Mouse (Mus musculus): ENCODE results near the gene Fbxo46.
A peak's percentile ranks its signal among the peaks of the same experiment; 100 is the strongest.

The Fbxo46 gene

DNA sequence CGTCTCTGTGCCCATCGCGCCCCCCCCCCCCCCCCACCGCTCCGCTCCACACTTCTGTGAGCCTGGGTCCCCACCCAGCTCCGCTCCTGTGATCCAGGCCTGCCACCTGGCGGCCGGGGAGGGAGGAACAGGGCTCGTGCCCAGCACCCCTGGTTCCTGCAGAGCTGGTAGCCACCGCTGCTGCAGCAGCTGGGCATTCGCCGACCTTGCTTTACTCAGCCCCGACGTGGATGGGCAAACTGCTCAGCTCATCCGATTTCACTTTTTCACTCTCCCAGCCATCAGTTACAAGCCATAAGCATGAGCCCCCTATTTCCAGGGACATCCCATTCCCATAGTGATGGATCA is 26.5 kb upstream of the Fbxo46 start:
- DNase-seq (ENCODE audit: low spot score in 2 of 2) = peak; percentile 63 to 85

DNA sequence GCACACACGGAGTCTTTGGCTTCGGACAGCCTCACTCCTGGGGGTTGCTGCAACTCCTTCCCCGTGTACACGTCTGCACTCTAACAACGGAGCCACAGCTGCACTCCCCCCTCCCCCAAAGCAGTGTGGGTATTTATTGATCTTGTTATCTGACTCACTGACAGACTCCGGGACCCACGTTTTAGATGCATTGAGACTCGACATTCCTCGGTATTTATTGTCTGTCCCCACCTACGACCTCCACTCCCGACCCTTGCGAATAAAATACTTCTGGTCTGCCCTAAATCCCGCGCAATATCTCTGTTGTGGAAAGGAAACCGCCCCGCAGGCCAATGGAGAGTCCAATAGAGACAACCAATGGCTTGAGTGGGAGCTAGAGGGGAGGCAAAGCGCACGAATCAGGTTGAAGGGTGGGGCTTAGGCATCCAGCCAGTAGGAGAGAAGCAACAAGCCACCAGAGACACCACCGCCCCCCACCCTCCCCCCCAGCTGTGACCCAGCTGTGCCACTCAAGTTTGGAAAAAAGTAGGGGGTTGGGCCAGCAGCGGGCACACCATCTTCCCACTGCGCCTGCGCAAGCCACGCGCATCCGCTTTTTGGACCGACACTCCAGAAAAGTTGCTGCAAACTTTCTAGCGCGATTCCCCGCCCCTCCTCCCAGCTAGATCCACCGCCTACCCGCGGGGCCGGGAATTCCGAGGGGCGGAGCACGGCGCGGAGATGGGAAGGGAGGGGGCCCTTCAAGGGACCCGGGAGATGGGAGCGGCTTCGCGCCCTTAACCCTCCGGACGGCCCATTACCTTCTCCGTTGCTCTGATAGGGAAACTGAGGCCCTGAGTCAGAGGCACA is 25.9 kb upstream of the Fbxo46 start:
- peak; percentile 74 to 83 for DNase-seq (ENCODE audit: low spot score in 2 of 2)

DNA sequence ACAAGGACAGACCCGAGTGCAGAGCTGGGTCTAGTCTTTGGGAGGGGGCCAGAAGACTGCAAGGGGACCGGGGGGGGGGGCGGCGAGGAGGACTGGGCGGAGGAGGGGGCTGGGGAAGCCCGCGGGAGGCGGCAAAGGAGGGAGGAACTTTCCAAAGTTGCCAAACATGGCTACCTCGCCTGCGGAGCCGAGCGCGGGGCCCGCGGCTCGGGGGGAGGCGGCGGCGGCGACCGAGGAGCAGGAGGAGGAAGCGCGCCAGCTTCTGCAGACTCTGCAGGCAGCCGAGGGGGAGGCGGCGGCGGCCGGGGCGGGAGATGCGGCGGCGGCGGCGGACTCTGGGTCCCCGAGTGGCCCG is 25.2 kb upstream of the Fbxo46 start, which contains the start of gene Six5:
Six5 (plus strand) TSS at position 124 of the 355 bp plus-strand sequence.
- DNase-seq (ENCODE audit: low spot score in 2 of 2) = peak in 1 of 2 experiments; percentile 44

DNA sequence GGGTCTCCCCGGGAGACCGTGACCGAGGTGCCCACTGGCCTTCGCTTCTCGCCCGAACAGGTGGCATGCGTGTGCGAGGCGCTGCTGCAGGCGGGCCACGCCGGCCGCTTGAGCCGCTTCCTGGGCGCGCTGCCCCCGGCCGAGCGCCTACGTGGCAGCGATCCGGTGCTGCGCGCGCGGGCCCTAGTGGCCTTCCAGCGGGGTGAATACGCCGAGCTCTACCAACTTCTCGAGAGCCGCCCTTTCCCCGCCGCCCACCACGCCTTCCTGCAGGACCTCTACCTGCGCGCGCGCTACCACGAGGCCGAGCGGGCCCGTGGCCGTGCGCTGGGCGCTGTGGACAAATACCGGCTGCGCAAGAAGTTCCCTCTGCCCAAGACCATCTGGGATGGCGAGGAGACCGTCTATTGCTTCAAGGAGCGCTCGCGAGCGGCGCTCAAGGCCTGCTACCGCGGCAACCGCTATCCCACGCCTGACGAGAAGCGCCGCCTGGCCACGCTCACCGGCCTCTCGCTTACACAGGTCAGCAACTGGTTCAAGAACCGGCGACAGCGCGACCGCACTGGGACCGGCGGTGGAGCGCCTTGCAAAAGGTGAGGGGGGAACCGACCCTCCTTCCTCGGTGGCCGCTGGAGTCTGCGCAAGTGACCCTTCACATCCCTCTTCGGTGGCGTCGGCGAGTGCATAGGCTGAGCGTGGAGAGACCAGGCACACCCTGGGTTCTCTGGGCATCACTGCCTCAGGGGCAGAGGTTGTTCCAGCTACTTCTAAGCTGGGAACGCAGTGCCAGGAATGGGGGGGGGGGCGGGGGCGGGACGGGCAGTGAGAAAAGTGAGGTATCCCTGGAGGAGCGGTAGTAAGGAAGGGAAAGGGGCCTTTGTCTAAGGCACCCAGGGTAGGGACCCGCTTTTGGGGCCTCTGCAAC is 24.6 kb upstream of the Fbxo46 start:
- peak in 1 of 2 experiments; percentile 47 for DNase-seq (ENCODE audit: low spot score in 2 of 2)

DNA sequence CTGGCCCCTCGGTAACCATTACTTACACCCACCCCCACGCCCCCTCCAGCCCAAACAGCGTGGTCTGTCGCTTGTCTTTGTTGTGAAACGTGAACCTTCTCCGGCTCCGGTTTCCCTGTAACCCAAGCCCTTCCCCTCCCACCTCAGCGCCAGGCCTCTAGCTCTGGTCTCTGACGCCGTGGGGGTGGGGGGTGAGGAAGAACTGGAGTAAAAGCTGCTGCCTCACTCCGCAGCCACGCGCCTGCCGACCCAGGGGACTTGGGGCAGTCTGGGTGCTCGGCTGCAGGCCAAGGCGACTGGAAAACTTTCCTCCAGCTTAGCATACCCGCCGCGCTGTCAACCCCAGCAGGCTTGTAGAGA is 23.9 kb upstream of the Fbxo46 start:
- DNase-seq (ENCODE audit: low spot score in 2 of 2) = peak in 1 of 2 experiments; percentile 31

DNA sequence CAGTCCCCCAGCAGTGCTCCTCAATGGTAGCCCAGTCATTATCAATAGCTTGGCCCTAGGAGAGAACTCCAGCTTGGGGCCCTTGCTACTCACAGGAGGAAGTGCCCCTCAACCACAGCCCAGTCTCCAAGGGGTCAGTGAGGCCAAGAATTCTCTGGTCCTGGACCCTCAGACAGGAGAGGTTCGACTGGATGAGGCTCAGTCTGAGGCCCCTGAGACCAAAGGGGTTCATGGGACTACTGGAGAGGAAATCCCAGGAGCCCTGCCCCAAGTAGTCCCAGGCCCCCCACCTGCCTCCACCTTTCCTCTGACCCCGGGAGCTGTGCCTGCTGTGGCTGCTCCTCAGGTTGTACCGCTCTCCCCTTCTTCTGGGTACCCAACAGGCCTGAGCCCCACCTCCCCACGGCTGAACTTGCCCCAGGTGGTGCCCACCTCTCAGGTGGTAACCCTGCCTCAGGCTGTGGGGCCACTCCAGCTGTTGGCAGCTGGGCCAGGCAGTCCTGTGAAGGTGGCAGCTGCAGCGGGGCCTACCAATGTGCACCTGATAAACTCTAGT is 23.2 kb upstream of the Fbxo46 start:
- no peak for DNase-seq (ENCODE audit: low spot score in 2 of 2)

DNA sequence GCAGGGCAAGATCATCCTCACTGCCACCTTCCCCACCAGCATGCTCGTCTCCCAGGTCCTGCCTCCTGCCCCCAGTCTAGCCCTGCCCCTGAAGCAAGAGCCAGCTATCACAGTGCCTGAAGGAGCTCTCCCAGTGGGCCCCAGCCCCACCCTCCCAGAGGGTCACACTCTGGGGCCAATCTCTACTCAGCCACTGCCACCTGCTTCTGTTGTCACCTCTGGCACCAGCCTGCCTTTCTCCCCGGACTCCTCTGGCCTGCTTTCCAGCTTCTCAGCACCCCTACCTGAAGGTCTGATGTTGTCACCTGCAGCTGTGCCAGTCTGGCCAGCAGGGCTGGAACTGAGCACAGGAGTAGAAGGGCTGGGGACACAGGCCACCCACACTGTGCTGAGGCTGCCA is 22.4 kb upstream of the Fbxo46 start:
- DNase-seq (ENCODE audit: low spot score in 2 of 2) = no peak

DNA sequence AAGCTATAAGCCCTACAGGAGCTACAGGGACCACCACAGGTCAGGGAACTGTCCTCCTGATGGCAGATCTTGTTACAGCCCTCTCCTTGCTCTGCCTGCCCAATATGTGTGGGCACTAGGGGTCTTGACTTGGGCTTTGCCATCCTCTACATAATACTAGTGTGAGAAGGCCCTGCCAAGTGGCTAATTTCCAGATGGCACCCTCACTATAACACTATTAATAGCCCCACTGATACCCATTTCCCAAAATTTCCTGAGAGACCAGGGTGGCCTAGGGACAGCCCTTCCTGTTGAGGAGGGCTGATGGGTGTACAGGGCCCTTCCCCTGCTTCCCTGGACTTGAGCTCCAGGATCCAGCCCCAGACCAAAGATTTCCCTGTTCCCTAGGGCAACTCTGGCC is 21.8 kb upstream of the Fbxo46 start:
- DNase-seq (ENCODE audit: low spot score in 2 of 2) = no peak

DNA sequence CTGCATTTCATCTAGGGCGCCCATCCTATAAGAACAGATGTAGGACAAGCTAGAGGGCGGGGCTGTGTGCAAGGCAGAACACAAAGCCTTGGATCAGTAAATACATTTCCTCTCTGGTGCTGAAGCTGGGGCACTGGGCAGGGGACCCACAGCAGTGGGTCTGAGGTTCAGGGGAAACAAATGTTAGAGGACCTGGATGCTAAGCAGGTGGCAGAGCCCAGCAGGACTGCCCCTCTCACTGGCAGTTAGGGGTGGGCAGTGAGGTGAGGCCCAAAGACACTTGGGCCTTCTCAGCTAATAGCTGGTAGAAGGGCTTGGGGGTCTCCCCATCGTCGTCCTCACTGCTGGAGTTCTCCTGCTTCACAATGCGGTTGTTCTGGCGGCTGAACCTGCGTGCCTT is 20.8 kb upstream of the Fbxo46 start:
- no peak for DNase-seq (ENCODE audit: low spot score in 2 of 2)

DNA sequence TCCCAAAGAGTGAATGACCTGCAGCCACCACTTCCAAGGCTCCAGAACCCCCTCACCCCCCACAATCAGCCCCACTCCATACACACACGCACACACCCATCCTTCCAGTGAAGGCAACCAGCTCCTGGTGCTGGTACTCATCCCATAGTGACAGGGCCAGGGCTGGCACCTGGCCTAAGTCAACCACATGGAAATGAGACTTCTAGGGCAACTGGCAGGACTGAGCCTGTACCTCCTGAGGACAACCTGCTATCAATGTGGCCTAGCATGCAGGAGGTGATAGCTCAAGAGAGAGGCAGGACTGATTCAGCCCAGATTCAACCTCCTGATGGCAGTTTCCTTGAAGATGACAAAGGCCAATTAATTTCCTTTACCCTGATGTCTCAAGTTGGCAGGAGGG is 19.4 kb upstream of the Fbxo46 start:
- DNase-seq (ENCODE audit: low spot score in 2 of 2) = no peak

DNA sequence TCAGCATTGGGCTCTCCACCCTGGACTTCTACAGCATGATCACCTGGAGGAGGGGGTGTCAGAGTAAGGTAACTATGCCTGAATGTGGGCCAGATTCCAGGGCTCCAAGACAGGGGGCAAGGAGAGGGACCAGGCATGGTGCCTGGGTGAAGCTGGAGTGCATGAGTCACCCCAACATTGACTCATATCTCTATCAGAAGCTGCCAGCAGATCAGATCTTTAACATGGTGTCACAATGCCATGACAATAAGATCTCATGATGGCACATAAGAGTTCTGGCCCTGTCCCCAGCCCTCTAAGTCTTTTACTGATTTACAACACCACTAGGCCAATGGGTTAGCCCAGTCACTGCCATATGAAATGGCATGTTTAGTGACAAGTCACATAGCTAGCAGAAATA is 15.9 kb upstream of the Fbxo46 start:
- DNase-seq (ENCODE audit: low spot score in 2 of 2) = no peak

DNA sequence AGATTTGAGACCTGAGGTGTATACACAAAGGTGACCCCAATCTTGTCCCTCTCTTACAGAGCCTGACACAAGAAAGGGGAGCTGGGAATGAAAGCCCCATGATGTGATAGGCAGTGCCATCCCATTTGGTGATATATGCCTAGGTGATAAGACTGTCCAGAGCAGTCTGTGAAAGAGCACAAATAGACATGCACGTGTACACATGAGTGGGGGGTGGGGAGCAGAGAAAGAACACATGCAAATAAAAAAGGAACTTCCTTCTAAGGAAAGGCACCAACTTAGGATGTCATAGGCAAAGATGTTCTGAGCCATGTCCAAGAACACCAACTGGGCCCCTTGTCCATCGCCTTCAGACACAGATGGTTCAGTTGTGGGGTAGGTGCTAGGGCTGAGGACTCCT is 15.2 kb upstream of the Fbxo46 start:
- no peak for DNase-seq (ENCODE audit: low spot score in 2 of 2)

DNA sequence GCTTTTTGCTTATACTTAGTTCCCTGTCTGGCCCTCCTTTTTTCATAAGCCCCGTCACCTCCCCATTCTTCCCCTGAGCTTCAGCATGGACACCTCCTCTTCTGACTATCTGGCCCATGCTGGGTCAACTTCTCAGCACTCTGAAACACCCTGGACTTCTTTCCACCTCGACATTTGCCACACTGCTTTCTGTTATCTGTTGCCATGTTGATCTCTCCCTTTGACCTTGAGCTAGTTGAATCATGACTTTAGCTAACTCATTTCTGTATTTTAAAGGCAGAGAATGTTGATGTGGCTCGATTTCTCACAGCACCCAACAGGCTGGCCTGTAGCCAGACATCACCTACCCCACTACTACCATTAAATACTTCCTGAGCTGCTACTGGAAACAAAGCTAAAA is 12.2 kb upstream of the Fbxo46 start:
- no peak for DNase-seq (ENCODE audit: low spot score in 2 of 2)

DNA sequence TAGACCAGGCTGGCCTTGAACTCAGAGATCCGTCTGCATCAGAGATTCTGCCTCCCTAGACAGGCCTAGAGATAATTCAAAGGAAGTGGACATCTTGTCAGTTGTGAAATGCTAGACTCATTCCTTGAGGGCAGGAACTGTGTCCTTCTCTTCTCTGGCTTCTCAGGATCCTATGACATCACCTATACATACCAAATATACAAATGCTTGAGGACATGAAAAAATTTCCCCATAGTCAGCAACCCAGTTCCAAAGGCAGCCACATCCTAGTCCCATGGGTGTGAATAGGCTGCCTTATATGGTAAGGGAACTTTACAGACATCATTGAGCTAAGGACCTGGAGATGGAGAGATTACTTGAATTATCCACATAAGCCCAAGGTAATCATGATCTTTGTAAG is 10.1 kb upstream of the Fbxo46 start:
- no peak for DNase-seq (ENCODE audit: low spot score in 2 of 2)

DNA sequence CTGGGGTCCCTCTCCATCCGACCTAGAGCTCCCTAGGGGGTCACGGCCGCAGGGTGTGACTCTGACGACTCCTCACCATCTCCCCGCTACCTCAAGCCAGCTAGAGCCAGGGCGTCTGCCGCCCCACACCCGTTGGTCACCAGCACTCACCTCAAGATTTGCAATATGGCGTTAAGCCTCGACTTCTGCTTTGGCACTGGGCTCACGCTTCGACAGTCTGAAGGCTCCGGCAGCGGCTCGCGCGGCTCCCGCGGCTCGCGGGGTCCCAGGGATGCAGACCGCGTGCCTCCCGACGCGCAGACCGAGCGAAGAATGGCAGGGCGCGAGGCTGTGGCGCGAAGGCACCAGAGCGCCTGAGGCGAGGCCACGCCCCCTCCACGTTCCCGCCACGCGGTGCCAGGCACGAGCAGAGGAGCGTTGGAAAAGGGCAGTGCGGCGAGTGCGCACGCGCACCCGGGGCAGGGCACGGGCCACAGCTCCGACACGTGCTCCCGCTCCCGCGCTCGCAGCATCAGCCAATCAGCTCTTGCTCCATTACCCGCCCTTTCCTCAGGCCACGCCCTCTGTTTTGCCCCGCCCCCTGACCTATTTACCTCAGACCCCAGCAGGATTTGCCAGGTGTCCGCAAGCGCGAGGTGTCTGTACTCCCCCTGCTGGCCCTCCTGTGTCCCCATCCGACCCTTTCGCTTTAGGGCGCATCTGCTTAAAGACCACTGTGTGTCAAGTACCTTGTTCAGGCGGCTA is 1.5 kb upstream of the Fbxo46 start, which contains the start of gene Gm4969:
Gm4969 (minus strand) TSS at position 341 of the 744 bp plus-strand sequence.
- peak; percentile 57 to 73 for DNase-seq (ENCODE audit: low spot score in 2 of 2)

DNA sequence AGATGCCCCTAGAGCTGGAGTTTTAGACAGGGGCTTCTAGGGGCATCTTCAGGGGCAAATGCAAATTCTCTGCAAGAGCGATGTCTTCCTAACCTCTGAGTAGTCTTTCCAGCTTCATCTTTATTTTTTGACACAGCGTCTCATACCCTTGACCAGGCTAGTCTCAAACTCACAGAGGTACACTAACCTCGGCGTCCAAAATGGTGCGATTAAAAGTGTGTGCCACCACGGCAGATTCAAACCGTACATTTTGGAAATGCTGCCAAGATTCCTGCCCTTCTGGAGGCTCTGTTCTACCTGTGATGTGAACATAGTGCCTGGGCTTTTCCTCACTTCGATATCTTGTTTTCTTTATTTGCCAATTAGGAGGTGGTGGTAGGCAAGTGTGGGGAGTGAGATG is 576 bp upstream of the Fbxo46 start:
- no peak for DNase-seq (ENCODE audit: low spot score in 2 of 2)

DNA sequence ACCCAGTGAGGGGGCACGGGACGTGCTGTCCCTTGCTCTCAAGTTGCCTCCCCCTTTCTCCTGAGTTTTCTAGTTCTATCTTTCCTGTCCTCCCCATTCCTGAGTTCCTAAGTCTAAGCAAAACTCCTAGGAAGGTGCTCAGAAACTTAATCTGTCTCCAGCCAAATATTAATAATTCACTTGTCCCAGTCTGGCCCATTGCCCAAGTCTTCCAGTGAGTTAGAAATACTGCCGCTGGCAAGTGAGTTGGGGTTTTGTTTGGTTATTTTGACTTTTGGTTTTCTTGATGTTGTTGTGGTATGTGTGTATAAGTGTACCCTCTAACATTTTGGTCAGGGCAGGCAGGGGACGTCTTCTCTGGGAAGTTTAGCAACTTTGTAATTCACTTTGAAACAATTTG is 2.0 kb downstream of the Fbxo46 start:
- DNase-seq (ENCODE audit: low spot score in 2 of 2) = no peak

DNA sequence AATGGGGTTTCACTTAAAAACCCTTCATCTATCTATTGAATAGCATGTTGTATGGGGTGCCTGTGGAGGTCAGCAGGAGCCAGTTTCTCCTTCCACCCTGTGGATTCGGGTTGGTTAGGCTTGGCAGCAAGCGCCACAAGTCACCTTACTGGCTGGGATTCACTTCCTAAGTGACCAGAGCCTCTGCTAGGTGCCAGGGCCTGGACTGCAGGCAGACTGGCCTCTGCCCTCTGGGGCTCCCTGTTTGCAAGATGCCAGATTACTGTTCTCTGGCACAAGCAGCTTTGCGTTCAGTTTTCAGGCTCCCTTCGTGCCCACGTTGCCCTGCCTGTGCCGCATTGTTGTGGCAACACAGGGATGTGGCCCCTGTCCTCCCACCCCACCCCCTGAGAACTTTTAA is 5.1 kb downstream of the Fbxo46 start:
- DNase-seq (ENCODE audit: low spot score in 2 of 2) = no peak

DNA sequence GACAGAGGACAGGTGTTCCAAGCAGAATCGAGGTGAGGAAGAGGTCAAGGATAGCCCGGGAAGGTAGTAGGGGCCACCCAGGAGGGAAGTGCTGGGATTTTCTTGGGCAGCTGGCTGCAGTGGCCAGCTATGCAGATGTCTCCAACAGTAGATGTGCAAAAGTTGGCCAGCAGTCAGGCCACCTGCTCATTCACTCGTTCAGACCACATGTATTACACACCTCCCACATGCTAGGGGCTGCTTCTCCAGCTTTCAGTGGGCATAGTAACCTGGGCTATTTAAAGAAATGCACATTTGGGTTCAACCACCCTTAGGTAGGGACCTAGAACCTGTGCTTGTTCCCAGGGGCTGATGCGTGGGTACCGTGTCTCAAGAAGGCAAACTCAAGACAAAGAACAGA is 8.1 kb downstream of the Fbxo46 start:
- DNase-seq (ENCODE audit: low spot score in 2 of 2) = no peak

DNA sequence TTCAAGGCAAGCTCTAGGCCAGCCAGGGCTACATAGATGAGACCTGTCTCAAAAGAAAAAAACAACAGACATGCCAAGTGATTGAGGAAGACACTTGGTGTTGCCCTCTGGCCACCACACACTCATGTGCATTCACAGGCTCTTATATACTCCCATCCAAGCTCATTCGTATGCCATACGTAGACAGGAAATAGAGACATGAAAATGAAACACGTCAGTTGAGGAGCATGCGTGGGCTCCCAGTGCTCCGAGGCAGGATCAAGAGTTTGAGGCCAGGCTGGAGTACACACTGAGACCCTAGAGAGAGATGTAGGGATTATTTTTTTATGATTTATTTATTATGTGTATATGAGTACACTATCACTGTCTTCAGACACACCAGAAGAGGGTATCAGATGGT is 9.7 kb downstream of the Fbxo46 start:
- no peak for DNase-seq (ENCODE audit: low spot score in 2 of 2)

DNA sequence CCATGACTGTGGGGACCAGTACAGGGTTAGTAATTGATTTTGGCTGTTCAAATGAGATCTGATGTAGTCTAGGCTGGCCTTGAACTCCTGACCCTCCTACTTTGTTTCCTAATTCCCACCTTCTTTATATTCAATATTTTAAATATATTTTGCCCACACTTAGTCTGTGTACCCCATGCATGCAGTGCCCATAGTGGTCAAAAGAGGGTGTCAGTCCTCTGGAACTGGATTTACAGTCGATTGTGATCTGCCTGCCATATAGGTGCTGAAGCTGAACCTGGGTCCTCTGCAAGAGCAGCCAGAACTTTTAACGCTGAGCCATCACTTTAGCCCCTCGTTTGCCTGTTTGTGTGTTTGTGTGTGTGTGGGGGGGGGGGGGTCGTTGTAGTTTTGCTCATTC is 11.0 kb downstream of the Fbxo46 start:
- DNase-seq (ENCODE audit: low spot score in 2 of 2) = peak in 1 of 2 experiments; percentile 29

DNA sequence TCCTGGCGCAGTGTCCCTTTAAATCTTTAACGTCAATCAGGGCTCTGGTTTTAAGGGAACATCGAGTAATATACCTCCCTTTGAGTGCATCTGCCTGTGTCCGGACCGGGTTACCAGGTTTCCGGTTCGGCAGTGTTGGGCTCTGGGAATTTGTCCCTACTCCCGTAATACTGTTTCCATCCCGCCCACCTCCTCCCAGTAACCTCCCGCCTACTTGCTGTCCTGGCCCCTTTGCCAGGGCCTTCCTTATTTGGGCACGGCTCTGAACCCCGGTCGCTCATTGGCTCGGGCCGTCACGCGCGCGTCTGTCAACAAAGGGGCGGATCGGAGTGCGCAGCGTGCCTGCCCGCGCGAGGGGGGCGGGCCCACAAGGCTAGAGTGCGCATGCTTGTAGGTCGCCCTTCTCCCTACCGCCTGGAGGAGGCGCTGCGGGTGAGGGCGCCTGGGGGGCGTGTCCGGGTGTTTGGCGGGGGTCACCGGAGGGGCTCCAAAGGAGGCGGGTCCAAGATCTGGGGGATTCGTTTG is 11.7 kb downstream of the Fbxo46 start:
- peak; percentile 91 to 96 for DNase-seq (ENCODE audit: low spot score in 2 of 2)
